Mouse (Mus musculus): ENCODE measurements around the gene Mpi. TPM values are rescaled to one million over a fixed set of nuclear protein-coding genes. Genes with fewer than 3 reads are reported as not detected.

Mpi gene
- polyA plus RNA-seq, 1 experiment from 2014 or later: 60.0 TPM

- Histone ChIP-seq H3K9me3 (replicated peaks) (no peaks in the 10 kb centered on the region), H3K36me3 (no peaks in the 10 kb centered on the region), H3K27ac (no peak overlapping the region), H3K27me3 (ENCODE audit: low read depth, poor library complexity, severe bottlenecking) (peaks cover 67% of the 10 kb centered on the region), H3K4me1 (peaks cover 38% of the 10 kb centered on the region), H3K4me3 (no peak overlapping the region)
- peak; percentile 39 for DNase-seq (ENCODE audit: low spot score)
- WGBS: 10% methylated on average over 8 of the region's 8 CpGs
These were observed 46.9 kb downstream of the Mpi start for GRCm38 (mm10) chr9:57505700-57506099.

- Histone ChIP-seq H3K27ac (no peak overlapping the region), H3K9me3 (replicated peaks) (no peaks in the 10 kb centered on the region), H3K4me1 (peaks cover 38% of the 10 kb centered on the region), H3K27me3 (ENCODE audit: low read depth, poor library complexity, severe bottlenecking) (peaks cover 75% of the 10 kb centered on the region), H3K36me3 (no peaks in the 10 kb centered on the region), H3K4me3 (peak overlapping the region; percentile 57; the same call in 1 of the 2 replicates)
- 58% methylated on average over 10 of the region's 10 CpGs for WGBS
- DNase-seq (ENCODE audit: low spot score): peak; percentile 37
These were observed 47.7 kb downstream of the Mpi start for GRCm38 (mm10) chr9:57504891-57505290.

- H3K27me3 ChIP-seq (ENCODE audit: low read depth, poor library complexity, severe bottlenecking): peaks cover 80% of the 10 kb centered on the region
- H3K36me3 ChIP-seq: no peaks in the 10 kb centered on the region
- 0 out of 2 replicates have a peak overlapping the region, but pooled peaks have one; percentile 10 for H3K27ac ChIP-seq
- peaks cover 38% of the 10 kb centered on the region for H3K4me1 ChIP-seq
- peak; percentile 74 for DNase-seq (ENCODE audit: low spot score)
- H3K4me3 ChIP-seq: peak overlapping the region; percentile 57
- no peaks in the 10 kb centered on the region for H3K9me3 ChIP-seq (replicated peaks)
- WGBS: 1% methylated on average over 34 of the region's 34 CpGs
These were observed 48.2 kb downstream of the Mpi start for GRCm38 (mm10) chr9:57504381-57504700.

- peak; percentile 70 for DNase-seq (ENCODE audit: low spot score)
- no peaks in the 10 kb centered on the region for H3K9me3 ChIP-seq (replicated peaks)
- H3K4me1 ChIP-seq: peaks cover 38% of the 10 kb centered on the region
- WGBS: under 1% methylated on average over 46 of the region's 46 CpGs
- peak within 1 kb of the TSS; percentile 57 for H3K4me3 ChIP-seq
- H3K36me3 ChIP-seq: no peaks in the 10 kb centered on the region
- 0 out of 2 replicates have a peak within 1 kb of the TSS, but pooled peaks have one; percentile 10 for H3K27ac ChIP-seq
- peaks cover 86% of the 10 kb centered on the region for H3K27me3 ChIP-seq (ENCODE audit: low read depth, poor library complexity, severe bottlenecking)
These were observed 48.8 kb downstream of the Mpi start, which contains the start of gene Rpp25 for GRCm38 (mm10) chr9:57503622-57504380. TSS of gene Rpp25 (plus strand) at chr9:57504026.

DNA sequence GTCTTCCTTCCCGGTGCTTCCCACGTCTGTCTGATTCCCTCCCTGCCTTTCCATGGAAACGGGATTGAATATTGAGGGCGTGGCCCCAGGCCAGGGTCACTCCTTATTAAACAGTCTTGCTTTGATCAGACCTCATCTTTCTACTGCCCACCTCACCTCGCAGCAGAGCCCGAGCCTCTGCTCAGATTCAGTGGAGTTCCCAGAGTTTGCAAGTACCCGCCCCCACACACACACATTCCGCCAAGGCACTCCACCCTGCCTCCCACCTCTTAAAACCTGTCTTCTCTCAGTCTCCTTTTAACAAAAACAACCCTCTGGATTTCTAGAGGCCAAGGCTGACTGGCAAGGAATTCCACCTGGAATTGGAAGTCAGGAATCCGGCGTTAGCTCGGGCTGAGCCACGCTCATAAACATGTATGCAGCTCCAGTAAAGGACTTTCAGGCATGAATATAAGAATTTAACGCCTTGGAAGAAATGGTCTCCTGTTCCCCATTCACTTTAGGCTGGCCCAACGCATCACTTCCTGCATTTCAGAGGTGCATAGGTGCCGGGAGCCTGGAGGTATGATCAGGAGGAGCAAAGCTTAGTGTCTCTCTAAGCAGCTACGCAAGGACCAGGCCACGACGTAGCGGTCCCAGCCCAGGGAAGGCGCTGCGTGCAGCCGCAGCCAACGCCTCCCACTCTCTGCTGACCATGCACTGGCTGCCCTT lies 49.5 kb downstream of the Mpi start:
- DNase-seq (ENCODE audit: low spot score): peak; percentile 61
- H3K27me3 ChIP-seq (ENCODE audit: low read depth, poor library complexity, severe bottlenecking): peaks cover 93% of the 10 kb centered on the region
- H3K9me3 ChIP-seq (replicated peaks): no peaks in the 10 kb centered on the region
- H3K36me3 ChIP-seq: no peaks in the 10 kb centered on the region
- no peak overlapping the region for H3K27ac ChIP-seq
- 3% methylated on average over 23 of the region's 23 CpGs for WGBS
- H3K4me1 ChIP-seq: peaks cover 38% of the 10 kb centered on the region
- H3K4me3 ChIP-seq: peak overlapping the region; percentile 57

DNA sequence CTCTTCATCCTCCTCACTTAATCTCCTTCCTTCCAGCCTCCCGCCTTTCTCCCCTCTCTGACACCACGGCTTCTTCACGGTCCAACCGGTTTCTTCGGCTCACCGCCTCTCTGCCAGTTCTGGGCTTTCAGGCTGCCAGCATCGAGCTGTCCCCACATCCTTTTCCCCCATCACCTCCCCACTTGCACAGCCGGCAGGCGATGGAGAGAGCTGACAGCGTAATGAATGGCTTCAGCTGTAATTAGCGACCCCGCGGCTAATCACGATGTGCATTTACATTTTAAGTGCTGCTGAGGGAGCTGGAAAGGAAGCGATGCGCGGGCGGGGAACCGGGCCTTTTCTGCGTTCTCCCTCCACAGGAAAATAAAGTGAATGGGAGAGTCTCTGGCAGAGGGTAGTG lies 50.7 kb downstream of the Mpi start:
- DNase-seq (ENCODE audit: low spot score): peak; percentile 49
- H3K36me3 ChIP-seq: no peaks in the 10 kb centered on the region
- peaks cover 38% of the 10 kb centered on the region for H3K4me1 ChIP-seq
- peaks cover 88% of the 10 kb centered on the region for H3K27me3 ChIP-seq (ENCODE audit: low read depth, poor library complexity, severe bottlenecking)
- no peaks in the 10 kb centered on the region for H3K9me3 ChIP-seq (replicated peaks)
- H3K27ac ChIP-seq: no peak overlapping the region
- 1% methylated on average over 20 of the region's 20 CpGs for WGBS
- peak overlapping the region; percentile 34 for H3K4me3 ChIP-seq

DNA sequence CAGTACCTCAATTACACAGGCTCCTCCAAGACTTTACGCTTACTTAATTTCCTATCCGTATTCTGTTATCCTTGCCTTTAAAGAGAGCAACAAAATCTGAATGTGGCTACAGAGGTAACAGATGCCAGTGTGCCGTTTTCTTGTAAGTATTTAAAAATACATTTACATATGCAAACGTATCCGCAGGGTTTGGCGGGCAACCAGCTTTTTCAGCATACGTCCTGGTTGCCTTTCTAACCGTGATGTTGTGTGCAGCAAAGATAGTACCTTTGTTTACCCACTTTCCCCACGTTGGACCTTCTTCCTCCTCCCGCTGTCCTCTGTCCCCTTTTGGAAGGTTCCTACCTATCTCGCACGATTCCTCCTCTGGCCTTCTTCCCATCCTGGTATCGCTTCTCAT lies 51.1 kb downstream of the Mpi start:
- WGBS: 9% methylated on average over 13 of the region's 13 CpGs
- H3K9me3 ChIP-seq (replicated peaks): no peaks in the 10 kb centered on the region
- no peaks in the 10 kb centered on the region for H3K36me3 ChIP-seq
- H3K27me3 ChIP-seq (ENCODE audit: low read depth, poor library complexity, severe bottlenecking): peaks cover 84% of the 10 kb centered on the region
- DNase-seq (ENCODE audit: low spot score): no peak
- H3K4me1 ChIP-seq: peaks cover 38% of the 10 kb centered on the region
- no peak overlapping the region for H3K27ac ChIP-seq
- H3K4me3 ChIP-seq: no peak overlapping the region

DNA sequence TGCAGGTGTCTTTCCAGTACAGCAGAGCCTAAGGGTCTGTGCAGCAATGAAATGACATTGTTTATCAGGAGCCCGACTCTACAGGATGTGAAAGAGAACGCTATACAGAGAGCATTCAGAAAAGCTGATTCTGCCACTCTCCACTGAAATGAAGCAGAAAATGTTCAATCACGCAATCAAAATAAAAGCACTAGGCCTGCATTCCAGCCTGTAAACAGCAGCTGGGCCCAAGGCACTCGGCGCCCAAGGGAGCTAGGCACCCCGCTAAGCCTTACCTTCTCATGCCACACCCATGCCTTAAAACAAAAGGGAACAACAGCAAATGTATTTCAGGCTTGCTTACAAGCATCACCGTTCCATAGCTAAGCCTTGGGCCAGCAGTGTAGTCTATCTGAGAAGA lies 54.0 kb downstream of the Mpi start:
- 66% methylated on average over 7 of the region's 7 CpGs for WGBS
- Histone ChIP-seq H3K4me1 (peaks cover 22% of the 10 kb centered on the region), H3K36me3 (no peaks in the 10 kb centered on the region), H3K27ac (no peak overlapping the region), H3K4me3 (no peak overlapping the region), H3K9me3 (replicated peaks) (no peaks in the 10 kb centered on the region), H3K27me3 (ENCODE audit: low read depth, poor library complexity, severe bottlenecking) (peaks cover 55% of the 10 kb centered on the region)
- DNase-seq (ENCODE audit: low spot score): no peak

- Histone ChIP-seq H3K4me3 (no peak overlapping the region), H3K4me1 (peaks cover 10% of the 10 kb centered on the region), H3K27ac (no peak overlapping the region), H3K9me3 (replicated peaks) (no peaks in the 10 kb centered on the region), H3K27me3 (ENCODE audit: low read depth, poor library complexity, severe bottlenecking) (peaks cover 42% of the 10 kb centered on the region), H3K36me3 (no peaks in the 10 kb centered on the region)
- 86% methylated on average over 5 of the region's 5 CpGs for WGBS
- DNase-seq (ENCODE audit: low spot score): no peak
These were observed 55.3 kb downstream of the Mpi start for GRCm38 (mm10) chr9:57497236-57497635.

DNA sequence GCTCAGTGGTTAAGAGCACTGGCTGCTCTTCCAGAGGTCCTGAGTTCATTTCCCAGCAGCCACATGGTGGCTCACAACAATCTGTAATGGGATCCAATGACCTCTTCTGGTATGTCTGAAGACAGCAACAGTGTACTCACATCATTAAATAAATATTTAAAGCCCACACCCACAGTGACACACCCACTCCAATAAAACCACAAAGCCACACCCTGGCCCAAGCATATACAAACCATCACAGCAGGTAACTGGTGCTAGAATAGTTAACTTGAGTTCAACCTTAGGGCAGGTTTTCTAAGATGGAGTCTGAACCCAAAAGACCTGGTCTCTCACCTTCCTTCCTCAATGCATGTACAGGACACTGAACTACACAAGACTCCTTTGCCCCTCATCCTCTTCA lies 57.6 kb downstream of the Mpi start:
- Histone ChIP-seq H3K27ac (no peak overlapping the region), H3K4me3 (no peak overlapping the region), H3K36me3 (no peaks in the 10 kb centered on the region), H3K9me3 (replicated peaks) (no peaks in the 10 kb centered on the region), H3K4me1 (no peaks in the 10 kb centered on the region), H3K27me3 (ENCODE audit: low read depth, poor library complexity, severe bottlenecking) (peaks cover 19% of the 10 kb centered on the region)
- DNase-seq (ENCODE audit: low spot score): no peak

Other genes starting within 250 kb of the Mpi start
- gene Ppcdc, start 112.6 kb downstream of the Mpi start, polyA plus RNA-seq (2016; fragmentation: Nextera tagmentation; extraction: Ambion mirVana): 22.4 and 28.5 TPM in 2 replicates
- gene Scamp5, start 84.7 kb downstream of the Mpi start, polyA plus RNA-seq (2016; fragmentation: Nextera tagmentation; extraction: Ambion mirVana): 4.3 and 4.5 TPM in 2 replicates
- gene Rpp25, start 48.7 kb downstream of the Mpi start, polyA plus RNA-seq (2016; fragmentation: Nextera tagmentation; extraction: Ambion mirVana): 0.55 and 1.2 TPM in 2 replicates
- gene Cox5a, start 31.5 kb downstream of the Mpi start, polyA plus RNA-seq (2016; fragmentation: Nextera tagmentation; extraction: Ambion mirVana): 635 and 703 TPM in 2 replicates
- 17.7 and 18.3 TPM in 2 replicates for gene Fam219b, start 15.2 kb downstream of the Mpi start, polyA plus RNA-seq (2016; fragmentation: Nextera tagmentation; extraction: Ambion mirVana)
- 37.4 and 41.9 TPM in 2 replicates for gene Scamp2, start 8.2 kb upstream of the Mpi start, polyA plus RNA-seq (2016; fragmentation: Nextera tagmentation; extraction: Ambion mirVana)
- 10.1 and 12.0 TPM in 2 replicates for gene Ulk3, start 36.7 kb upstream of the Mpi start, polyA plus RNA-seq (2016; fragmentation: Nextera tagmentation; extraction: Ambion mirVana)
- not detected in 2 replicates for gene Cplx3, start 53.5 kb upstream of the Mpi start, polyA plus RNA-seq (2016; fragmentation: Nextera tagmentation; extraction: Ambion mirVana)
- gene Lman1l, start 68.0 kb upstream of the Mpi start, polyA plus RNA-seq (2016; fragmentation: Nextera tagmentation; extraction: Ambion mirVana): not detected in 2 replicates
- 33.2 and 40.1 TPM in 2 replicates for gene Csk, start 100.9 kb upstream of the Mpi start, polyA plus RNA-seq (2016; fragmentation: Nextera tagmentation; extraction: Ambion mirVana)
- gene Cyp1a2, start 130.9 kb upstream of the Mpi start, polyA plus RNA-seq (2016; fragmentation: Nextera tagmentation; extraction: Ambion mirVana): not detected in 2 replicates
- gene Cyp1a1, start 135.2 kb upstream of the Mpi start, polyA plus RNA-seq (2016; fragmentation: Nextera tagmentation; extraction: Ambion mirVana): 0.11 TPM in 1 of 2 replicates, not detected in the other
- 47.1 and 49.2 TPM in 2 replicates for gene Edc3, start 155.8 kb upstream of the Mpi start, polyA plus RNA-seq (2016; fragmentation: Nextera tagmentation; extraction: Ambion mirVana)
- gene Clk3, start 213.1 kb upstream of the Mpi start, polyA plus RNA-seq (2016; fragmentation: Nextera tagmentation; extraction: Ambion mirVana): 93.2 and 95.9 TPM in 2 replicates